Mouse (Mus musculus) heart, embryonic 15.5 days (tissue): ENCODE measurements at regions not wholly inside any gene's neighbourhood (a gene's known extent, or its start where the extent isn't known, plus 50 kb on each side); places are given as distances from the start of the nearest gene placed in this dataset.

Source experiments
- ATAC-seq: fragments of 200-750 bp; cut with Nextera tagmentation; replicated peaks from 2 replicates; pipeline ENCODE4 v1.8.0; 2017; ENCODE audit warnings: low read depth, moderate TSS enrichment; ENCODE audit not compliant: insufficient number of reproducible peaks, insufficient read depth, low FRiP score
- H3K27ac ChIP-seq: fragments of 300-500 bp; sonication (generic); 2 replicates; pipeline ENCODE4 v1.5.1; 2015; ENCODE audit warnings: mild to moderate bottlenecking, inconsistent platforms
- H3K27me3 ChIP-seq: fragments of 300-500 bp; sonication (generic); 2 replicates; pipeline ENCODE4 v1.6.1; 2015; ENCODE audit warnings: inconsistent platforms
- H3K36me3 ChIP-seq: fragments of 300-500 bp; sonication (generic); 2 replicates; pipeline ENCODE4 v1.6.1; 2015; ENCODE audit warnings: mild to moderate bottlenecking, inconsistent platforms
- H3K4me1 ChIP-seq: fragments of 300-500 bp; sonication (generic); replicated peaks from 2 replicates; pipeline ENCODE4 v1.6.1; 2015; ENCODE audit warnings: inconsistent platforms
- H3K4me2 ChIP-seq: fragments of 300-500 bp; sonication (generic); 2 replicates; pipeline ENCODE4 v1.6.1; 2015; ENCODE audit warnings: inconsistent platforms, mild to moderate bottlenecking, moderate library complexity
- H3K4me3 ChIP-seq: fragments of 300-500 bp; sonication (generic); 2 replicates; pipeline ENCODE4 v1.5.1; 2015; ENCODE audit warnings: mild to moderate bottlenecking, inconsistent platforms
- H3K9ac ChIP-seq: fragments of 300-500 bp; sonication (generic); 2 replicates; pipeline ENCODE4 v1.6.1; 2015; ENCODE audit warnings: mild to moderate bottlenecking, inconsistent platforms
- H3K9me3 ChIP-seq: fragments of 300-500 bp; sonication (generic); replicated peaks from 2 replicates; pipeline ENCODE4 v1.6.1; 2016; ENCODE audit warnings: inconsistent platforms
- WGBS: fragments of 180-500 bp; shearing (Covaris S2); methylation state at CpG from one replicate; pipeline ENCODE4 v1.1.7; 2015; ENCODE audit warnings: mixed read lengths; 5-methylcytosine and 5-hydroxymethylcytosine counted together

DNA sequence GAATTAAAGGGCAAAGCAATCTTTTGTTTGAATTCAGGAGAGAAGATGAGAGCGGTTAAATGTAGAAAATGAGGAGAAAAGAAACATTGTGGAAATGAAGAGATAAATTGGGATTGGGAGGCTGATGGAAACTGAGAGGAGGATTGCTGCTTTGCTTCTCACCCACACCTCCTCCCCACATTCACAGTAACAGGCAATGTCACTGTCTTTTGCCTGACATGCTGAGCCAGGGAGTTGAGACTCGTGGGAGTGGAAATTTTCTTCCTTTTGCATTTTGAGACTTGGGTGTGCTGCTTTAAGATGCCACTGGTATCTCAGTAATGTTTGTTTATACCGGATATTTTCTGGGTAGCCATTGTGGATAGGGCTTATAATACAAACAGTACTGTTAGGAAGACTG lies 133.3 kb downstream of the Ogfrl1 start:
- peaks cover 24% of the 10 kb centered on the region for H3K4me1 ChIP-seq
- WGBS, result 30% methylated on average over 3 of the region's 3 CpGs
- no peak overlapping the region for H3K9ac ChIP-seq
- H3K9me3 ChIP-seq, result no peaks in the 10 kb centered on the region
- no peaks in the 10 kb centered on the region for H3K36me3 ChIP-seq
- ATAC-seq, result no peak
- no peaks in the 10 kb centered on the region for H3K27me3 ChIP-seq
- H3K27ac ChIP-seq, result peak overlapping the region; percentile 56
- H3K4me2 ChIP-seq, result peak overlapping the region; percentile 35
- H3K4me3 ChIP-seq, result 0 out of 2 replicates have a peak overlapping the region, but pooled peaks have one; percentile 7

DNA sequence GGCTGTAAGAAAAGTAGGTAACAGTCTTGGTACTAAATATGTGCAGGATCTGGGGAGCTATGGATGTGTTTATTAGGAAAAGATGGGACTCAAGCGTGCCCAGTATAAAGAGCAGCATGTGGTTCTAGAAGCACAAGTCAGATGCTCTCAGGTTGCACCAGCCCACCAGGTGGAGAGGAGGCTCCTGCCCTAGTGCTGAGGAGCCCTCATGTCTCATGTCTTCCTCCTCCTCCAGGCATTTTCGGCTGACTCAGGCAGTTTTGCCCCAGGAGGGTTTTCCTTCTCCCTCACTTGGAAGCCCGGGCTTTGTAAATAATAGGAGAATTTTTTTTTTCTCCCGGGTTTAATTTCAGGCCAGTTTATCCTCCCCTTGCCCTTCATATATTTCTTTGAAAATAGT lies 133.8 kb downstream of the Ogfrl1 start:
- 0 out of 2 replicates have a peak overlapping the region, but pooled peaks have one; percentile 35 for H3K4me2 ChIP-seq
- H3K9me3 ChIP-seq, result no peaks in the 10 kb centered on the region
- ATAC-seq, result no peak
- H3K27ac ChIP-seq, result peak overlapping the region; percentile 56; the same call in 1 of the 2 replicates
- peaks cover 29% of the 10 kb centered on the region for H3K4me1 ChIP-seq
- H3K4me3 ChIP-seq, result no peak overlapping the region
- no peak overlapping the region for H3K9ac ChIP-seq
- no peaks in the 10 kb centered on the region for H3K27me3 ChIP-seq
- no peaks in the 10 kb centered on the region for H3K36me3 ChIP-seq
- 36% methylated on average over 4 of the region's 4 CpGs for WGBS

DNA sequence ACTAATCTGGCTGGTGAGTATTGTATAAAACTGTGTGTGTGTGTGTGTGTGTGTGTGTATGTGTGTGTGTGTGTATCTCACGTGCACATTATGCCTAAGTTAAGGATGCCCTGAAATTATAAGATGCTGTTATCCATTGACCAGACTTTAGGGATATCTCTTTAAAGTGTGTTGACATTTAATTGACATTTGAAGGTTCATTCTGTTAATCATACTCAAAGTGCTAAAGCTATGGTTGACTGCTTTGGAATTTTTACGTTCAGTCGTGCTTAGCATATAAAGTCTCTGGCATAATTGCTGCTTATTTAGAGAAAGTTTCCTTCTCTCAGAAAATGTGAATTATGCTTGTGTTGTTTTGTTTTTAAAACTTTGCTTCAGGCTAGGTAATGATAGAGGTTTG lies 135.9 kb downstream of the Ogfrl1 start:
- WGBS, result 66% methylated on average over 3 of the region's 3 CpGs
- Histone ChIP-seq H3K4me2 (no peak overlapping the region), H3K4me3 (no peak overlapping the region), H3K9ac (no peak overlapping the region), H3K4me1 (peaks cover 33% of the 10 kb centered on the region), H3K36me3 (no peaks in the 10 kb centered on the region), H3K27ac (no peak overlapping the region), H3K9me3 (no peaks in the 10 kb centered on the region), H3K27me3 (no peaks in the 10 kb centered on the region)
- no peak for ATAC-seq

DNA sequence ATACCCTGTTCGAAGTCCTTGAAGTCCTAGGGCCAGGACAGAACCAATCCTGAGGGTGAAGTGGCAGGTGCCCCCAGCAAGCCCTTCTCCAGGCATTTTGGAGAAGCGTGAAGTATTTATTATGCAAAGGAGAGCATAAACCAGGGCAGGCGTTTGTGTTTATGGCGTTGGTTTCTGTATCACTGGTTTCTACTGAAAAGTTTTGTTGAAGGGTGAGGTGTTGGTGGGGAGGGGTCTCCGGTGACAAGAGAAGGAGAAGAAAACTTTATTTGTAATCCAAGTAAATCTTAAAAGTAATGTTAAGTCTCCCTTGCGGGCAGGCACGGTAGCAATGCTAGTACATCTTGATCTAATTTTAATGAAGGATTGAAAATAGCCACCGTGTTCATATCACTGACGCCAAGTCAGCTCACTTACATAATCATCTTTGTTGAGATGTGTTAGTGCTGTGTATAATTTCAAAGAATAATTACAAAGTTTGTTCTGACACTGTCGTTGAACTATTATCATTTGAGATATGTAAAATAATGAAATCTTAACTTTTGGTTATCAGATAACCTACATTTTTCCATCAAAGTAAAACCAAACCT lies 140.2 kb downstream of the Ogfrl1 start:
- ATAC-seq, result no peak
- peaks cover 23% of the 10 kb centered on the region for H3K4me1 ChIP-seq
- H3K4me3 ChIP-seq, result peak overlapping the region; percentile 80
- no peaks in the 10 kb centered on the region for H3K36me3 ChIP-seq
- WGBS, result 17% methylated on average over 10 of the region's 10 CpGs
- peak overlapping the region; percentile 66 for H3K4me2 ChIP-seq
- H3K27me3 ChIP-seq, result no peaks in the 10 kb centered on the region
- H3K9ac ChIP-seq, result peak overlapping the region; percentile 83
- no peaks in the 10 kb centered on the region for H3K9me3 ChIP-seq
- peak overlapping the region; percentile 96 for H3K27ac ChIP-seq

DNA sequence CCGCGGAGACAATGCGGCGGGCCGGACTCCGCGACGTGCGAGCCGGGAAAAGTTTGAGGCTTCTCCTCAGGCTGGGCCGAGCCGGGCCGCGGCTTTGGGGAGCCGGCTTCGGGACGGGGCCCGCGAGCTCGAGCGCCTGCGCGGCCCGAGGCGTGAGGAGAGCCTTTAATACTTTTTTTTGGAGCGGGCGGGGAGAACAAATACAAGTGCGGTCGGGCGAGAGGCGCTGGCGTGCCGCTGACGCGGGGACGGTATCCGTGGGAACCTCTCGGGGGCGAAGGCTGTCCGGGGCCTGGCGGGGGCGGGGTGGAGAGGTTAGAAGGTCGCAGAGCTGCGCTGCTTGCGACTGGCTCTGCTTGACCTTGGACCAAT lies 141.0 kb downstream of the Ogfrl1 start:
- peak overlapping the region; percentile 83 for H3K9ac ChIP-seq
- under 1% methylated on average over 45 of the region's 45 CpGs for WGBS
- peak overlapping the region; percentile 66 for H3K4me2 ChIP-seq

DNA sequence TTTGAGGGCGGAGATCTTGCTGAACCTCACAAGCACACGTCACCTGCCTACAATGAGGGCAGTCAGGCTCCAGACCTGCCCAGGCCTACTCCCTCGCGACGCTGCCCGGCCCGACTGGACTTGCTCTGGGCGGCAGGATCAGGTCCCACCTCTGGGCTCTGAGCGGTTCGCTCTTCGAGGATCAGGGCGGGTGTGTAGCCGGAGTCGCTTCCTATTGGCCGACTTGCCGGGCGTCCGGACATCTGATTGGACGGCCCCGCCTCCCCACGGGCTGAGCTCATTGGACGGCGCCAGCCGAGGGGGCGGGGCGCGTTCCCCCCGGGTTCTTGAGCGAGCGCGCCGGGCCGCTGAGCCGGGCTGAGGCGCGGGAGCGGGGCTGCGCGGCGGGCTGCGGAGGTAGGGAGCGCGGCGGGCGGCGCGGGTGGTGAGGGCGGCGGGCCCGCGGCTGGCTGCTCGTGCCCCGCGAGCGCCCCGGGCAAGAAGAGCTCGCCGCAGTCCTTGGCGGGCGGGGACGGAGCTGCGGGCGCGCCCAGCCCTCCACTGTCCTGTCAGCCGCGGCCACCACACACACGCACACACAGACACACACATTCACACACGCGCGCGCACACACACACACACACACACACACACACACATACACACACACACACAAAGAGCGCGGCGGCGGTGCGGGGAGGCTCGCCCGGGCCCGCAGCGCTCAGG lies 141.5 kb downstream of the Ogfrl1 start:
- Histone ChIP-seq H3K36me3 (no peaks in the 10 kb centered on the region), H3K27me3 (no peaks in the 10 kb centered on the region), H3K9ac (peak overlapping the region; percentile 83), H3K9me3 (no peaks in the 10 kb centered on the region), H3K4me2 (peak overlapping the region; percentile 66), H3K27ac (peak overlapping the region; percentile 96), H3K4me1 (peaks cover 23% of the 10 kb centered on the region), H3K4me3 (peak overlapping the region; percentile 80)
- ATAC-seq, result peak; percentile 98
- WGBS, result under 1% methylated on average over 61 of the region's 80 CpGs

More for the DNA sequence above, 141.0 kb downstream of the Ogfrl1 start:
- H3K27ac ChIP-seq, result peak overlapping the region; percentile 96
- peaks cover 23% of the 10 kb centered on the region for H3K4me1 ChIP-seq
- no peaks in the 10 kb centered on the region for H3K27me3 ChIP-seq
- H3K9me3 ChIP-seq, result no peaks in the 10 kb centered on the region
- peak overlapping the region; percentile 80 for H3K4me3 ChIP-seq
- ATAC-seq, result peak; percentile 54
- no peaks in the 10 kb centered on the region for H3K36me3 ChIP-seq

DNA sequence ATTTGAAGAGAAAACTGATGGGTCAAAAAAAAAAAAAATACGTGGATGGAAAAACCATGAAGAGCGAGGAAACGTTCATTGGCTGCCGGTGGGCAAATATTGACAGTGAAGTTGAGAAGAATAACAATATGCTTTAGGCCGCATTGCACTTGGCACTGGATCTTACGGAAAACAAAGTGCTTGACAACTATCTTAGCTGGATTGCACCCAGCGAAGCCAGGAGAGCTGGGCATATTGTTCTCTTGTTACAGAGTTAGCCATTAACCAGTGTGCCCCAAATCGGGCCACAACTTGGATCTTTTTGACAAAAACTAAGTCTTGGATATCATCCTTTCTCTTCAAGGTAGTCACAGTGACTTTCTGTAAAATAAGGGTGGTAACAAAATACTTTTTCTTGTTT lies 143.3 kb downstream of the Ogfrl1 start:
- no peak for ATAC-seq
- Histone ChIP-seq H3K27ac (no peak overlapping the region), H3K4me1 (peaks cover 13% of the 10 kb centered on the region), H3K9ac (no peak overlapping the region), H3K27me3 (no peaks in the 10 kb centered on the region), H3K4me3 (no peak overlapping the region), H3K4me2 (no peak overlapping the region), H3K36me3 (no peaks in the 10 kb centered on the region), H3K9me3 (no peaks in the 10 kb centered on the region)
- WGBS, result 76% methylated on average over 8 of the region's 8 CpGs

DNA sequence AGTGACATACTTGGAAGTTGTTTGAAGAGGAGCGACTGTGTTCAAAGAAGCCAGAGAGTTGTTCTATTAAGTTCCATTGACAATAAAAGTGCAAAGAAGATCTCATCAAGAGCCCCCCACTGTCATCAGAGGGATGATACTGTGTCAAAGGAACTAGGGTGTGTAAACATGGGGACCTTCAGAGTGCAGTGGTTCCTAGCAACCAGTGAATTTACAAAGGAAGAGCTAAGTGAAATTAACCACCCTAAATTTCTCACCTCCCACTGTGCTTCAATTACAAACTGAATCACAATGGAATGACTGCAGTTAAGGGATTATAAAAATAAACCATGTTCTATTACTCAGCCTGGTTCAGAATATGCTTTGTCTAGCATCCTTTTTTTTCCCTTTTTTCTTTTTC lies 129.5 kb upstream of the 4933415F23Rik start:
- no peak overlapping the region for H3K4me3 ChIP-seq
- no peaks in the 10 kb centered on the region for H3K4me1 ChIP-seq
- H3K27me3 ChIP-seq, result no peaks in the 10 kb centered on the region
- H3K9me3 ChIP-seq, result no peaks in the 10 kb centered on the region
- ATAC-seq, result no peak
- H3K9ac ChIP-seq, result no peak overlapping the region
- no peaks in the 10 kb centered on the region for H3K36me3 ChIP-seq
- 74% methylated on average over 1 of the region's 1 CpGs for WGBS
- no peak overlapping the region for H3K27ac ChIP-seq
- no peak overlapping the region for H3K4me2 ChIP-seq

DNA sequence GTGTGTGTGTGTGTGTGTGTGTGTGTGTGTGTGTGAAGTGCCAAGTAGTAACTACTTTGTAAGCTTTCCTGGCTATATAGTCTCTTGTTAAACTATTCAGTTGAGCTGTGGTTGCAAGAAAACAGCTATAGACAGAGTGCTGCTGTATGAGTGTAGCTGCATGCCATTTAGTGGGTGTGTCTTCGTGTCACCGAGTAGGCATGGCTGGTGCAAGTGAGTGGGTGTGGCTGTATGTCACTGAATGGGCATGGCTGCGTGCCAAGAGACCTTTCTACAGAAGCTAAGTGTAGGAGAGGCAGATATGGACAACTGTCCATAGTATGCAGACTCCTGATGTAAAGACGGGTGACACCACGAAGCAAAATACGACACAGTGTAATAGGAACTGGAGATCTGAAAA lies 126.4 kb upstream of the 4933415F23Rik start:
- H3K4me1 ChIP-seq, result no peaks in the 10 kb centered on the region
- WGBS, result 40% methylated on average over 6 of the region's 6 CpGs
- H3K4me2 ChIP-seq, result no peak overlapping the region
- ATAC-seq, result peak; percentile 53; the same call in 1 of the 2 replicates
- no peak overlapping the region for H3K4me3 ChIP-seq
- no peaks in the 10 kb centered on the region for H3K9me3 ChIP-seq
- no peak overlapping the region for H3K27ac ChIP-seq
- no peak overlapping the region for H3K9ac ChIP-seq
- no peaks in the 10 kb centered on the region for H3K36me3 ChIP-seq
- no peaks in the 10 kb centered on the region for H3K27me3 ChIP-seq

DNA sequence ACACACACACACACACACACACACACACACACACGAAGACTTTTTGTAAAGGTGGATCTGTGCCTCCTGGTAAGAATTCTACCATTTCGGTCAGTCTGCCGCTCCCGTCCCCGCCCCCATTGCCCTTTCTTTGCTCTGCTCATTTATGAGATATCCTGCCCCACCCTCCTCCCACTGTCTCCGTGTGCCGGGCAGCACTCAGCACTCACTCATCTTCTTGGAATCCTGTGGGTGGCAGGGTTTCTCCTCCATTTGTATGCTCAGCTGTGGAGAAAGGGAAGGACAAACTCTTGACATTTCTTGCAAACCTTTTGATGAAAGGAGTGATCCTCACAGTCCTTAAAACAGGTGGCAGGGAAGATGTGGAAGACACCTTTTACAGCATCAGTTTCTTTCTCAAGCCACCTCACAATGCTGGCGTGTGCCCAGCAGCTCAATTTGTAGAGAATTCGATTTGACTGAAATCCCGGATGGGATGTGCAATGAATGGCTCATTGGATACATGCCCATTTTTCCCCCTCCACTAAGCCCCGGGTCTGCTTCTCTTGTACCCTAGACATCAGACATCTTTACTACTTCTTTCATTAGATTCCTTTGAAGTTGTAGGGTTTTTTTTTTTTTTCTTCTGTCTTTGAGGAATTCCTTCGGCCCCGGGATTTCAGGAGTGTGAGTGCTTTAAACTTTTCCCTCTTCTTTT lies 112.6 kb upstream of the 4933415F23Rik start:
- Histone ChIP-seq H3K4me3 (no peak overlapping the region), H3K27ac (no peak overlapping the region), H3K9me3 (no peaks in the 10 kb centered on the region), H3K36me3 (no peaks in the 10 kb centered on the region), H3K27me3 (no peaks in the 10 kb centered on the region), H3K4me1 (no peaks in the 10 kb centered on the region), H3K9ac (no peak overlapping the region), H3K4me2 (no peak overlapping the region)
- no peak for ATAC-seq
- WGBS, result 66% methylated on average over 13 of the region's 13 CpGs

DNA sequence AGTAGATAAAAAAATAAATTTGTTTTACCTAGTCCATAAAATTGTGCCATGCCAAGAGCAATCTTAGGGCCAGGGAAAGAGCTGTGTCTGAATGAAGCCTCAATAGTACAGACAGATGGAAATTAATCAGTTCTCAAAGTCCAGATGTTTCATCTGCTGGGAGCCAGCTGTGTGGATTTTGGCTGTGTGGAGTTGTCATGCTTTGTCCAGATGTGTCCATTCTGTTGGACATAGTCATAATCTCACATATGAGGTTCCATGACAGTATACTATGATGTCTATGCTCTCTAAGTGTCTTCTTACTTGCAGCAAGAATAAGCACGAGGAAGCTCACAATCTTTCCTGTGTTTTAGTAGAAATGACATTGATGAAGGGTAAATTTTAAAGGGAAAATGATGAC lies 105.8 kb upstream of the 4933415F23Rik start:
- H3K4me1 ChIP-seq, result 0 out of 2 replicates have a peak, but pooled peaks cover 2% of the 10 kb centered on the region
- 61% methylated on average over 1 of the region's 1 CpGs for WGBS
- no peaks in the 10 kb centered on the region for H3K9me3 ChIP-seq
- no peak for ATAC-seq
- no peak overlapping the region for H3K4me3 ChIP-seq
- no peak overlapping the region for H3K4me2 ChIP-seq
- H3K36me3 ChIP-seq, result no peaks in the 10 kb centered on the region
- H3K9ac ChIP-seq, result no peak overlapping the region
- H3K27ac ChIP-seq, result no peak overlapping the region
- H3K27me3 ChIP-seq, result no peaks in the 10 kb centered on the region
